Mouse (Mus musculus): ENCODE measurements around the gene Kirrel3. TPM values are rescaled to one million over a fixed set of nuclear protein-coding genes. Genes with fewer than 3 reads are reported as not detected.

Kirrel3 gene
- polyA plus RNA-seq, 1 experiment from 2014 or later, result 0.13 TPM

- Histone ChIP-seq H3K4me1 (replicated peaks) (no peaks in the 10 kb centered on the region), H3K36me3 (replicated peaks) (no peaks in the 10 kb centered on the region), H3K9me3 (replicated peaks) (no peaks in the 10 kb centered on the region), H3K4me3 (replicated peaks) (no peak overlapping the region), H3K4me2 (no peak overlapping the region), H3K27ac (replicated peaks) (no peak overlapping the region), H3K27me3 (no peaks in the 10 kb centered on the region; the same call in 1 of the 2 replicates), H3K9ac (no peak overlapping the region)
- WGBS (ENCODE audit: insufficient replicate concordance), result 45% methylated on average over 5 of the region's 5 CpGs
- ATAC-seq (ENCODE audit: insufficient read depth), result no peak
These were observed 268.2 kb downstream of the Kirrel3 start for GRCm38 (mm10) chr9:34753891-34754290.

- Histone ChIP-seq H3K36me3 (replicated peaks) (no peaks in the 10 kb centered on the region), H3K4me2 (no peak overlapping the region), H3K27me3 (no peaks in the 10 kb centered on the region; the same call in 1 of the 2 replicates), H3K9ac (no peak overlapping the region), H3K4me3 (replicated peaks) (no peak overlapping the region), H3K4me1 (replicated peaks) (no peaks in the 10 kb centered on the region), H3K27ac (replicated peaks) (no peak overlapping the region), H3K9me3 (replicated peaks) (no peaks in the 10 kb centered on the region)
- 59% methylated on average over 6 of the region's 6 CpGs for WGBS (ENCODE audit: insufficient replicate concordance)
- no peak for ATAC-seq (ENCODE audit: insufficient read depth)
These were observed 268.9 kb downstream of the Kirrel3 start for GRCm38 (mm10) chr9:34754523-34755097.

GRCm38 (mm10) chr9:34756055-34756454, 270.4 kb downstream of the Kirrel3 start:
- 66% methylated on average over 7 of the region's 7 CpGs for WGBS (ENCODE audit: insufficient replicate concordance)
- H3K4me1 ChIP-seq (replicated peaks), result no peaks in the 10 kb centered on the region

GRCm38 (mm10) chr9:34758925-34759324, 273.2 kb downstream of the Kirrel3 start:
- no peak overlapping the region for H3K4me2 ChIP-seq
- H3K4me3 ChIP-seq (replicated peaks), result no peak overlapping the region
- no peaks in the 10 kb centered on the region for H3K4me1 ChIP-seq (replicated peaks)
- no peaks in the 10 kb centered on the region for H3K9me3 ChIP-seq (replicated peaks)
- no peak overlapping the region for H3K27ac ChIP-seq (replicated peaks)
- H3K36me3 ChIP-seq (replicated peaks), result no peaks in the 10 kb centered on the region
- ATAC-seq (ENCODE audit: insufficient read depth), result no peak
- 43% methylated on average over 5 of the region's 5 CpGs for whole genome bisulfite sequencing (ENCODE audit: insufficient replicate concordance)
- H3K9ac ChIP-seq, result no peak overlapping the region
- H3K27me3 ChIP-seq, result no peaks in the 10 kb centered on the region

More at GRCm38 (mm10) chr9:34756055-34756454, 270.4 kb downstream of the Kirrel3 start:
- H3K27ac ChIP-seq (replicated peaks), result no peak overlapping the region
- H3K4me2 ChIP-seq, result no peak overlapping the region
- H3K9ac ChIP-seq, result no peak overlapping the region
- H3K4me3 ChIP-seq (replicated peaks), result no peak overlapping the region
- ATAC-seq (ENCODE audit: insufficient read depth), result no peak
- no peaks in the 10 kb centered on the region for H3K36me3 ChIP-seq (replicated peaks)
- H3K9me3 ChIP-seq (replicated peaks), result no peaks in the 10 kb centered on the region
- no peaks in the 10 kb centered on the region for H3K27me3 ChIP-seq

- ATAC-seq (ENCODE audit: insufficient read depth), result no peak
- 59% methylated on average over 3 of the region's 3 CpGs for WGBS (ENCODE audit: insufficient replicate concordance)
- Histone ChIP-seq H3K9me3 (replicated peaks) (no peaks in the 10 kb centered on the region), H3K9ac (no peak overlapping the region), H3K27me3 (no peaks in the 10 kb centered on the region), H3K36me3 (replicated peaks) (no peaks in the 10 kb centered on the region), H3K4me3 (replicated peaks) (no peak overlapping the region), H3K27ac (replicated peaks) (no peak overlapping the region), H3K4me2 (no peak overlapping the region), H3K4me1 (replicated peaks) (no peaks in the 10 kb centered on the region)
These were observed 274.8 kb downstream of the Kirrel3 start for GRCm38 (mm10) chr9:34760521-34760920.

- Histone ChIP-seq H3K36me3 (replicated peaks) (no peaks in the 10 kb centered on the region), H3K9ac (no peak overlapping the region), H3K9me3 (replicated peaks) (no peaks in the 10 kb centered on the region), H3K27me3 (no peaks in the 10 kb centered on the region), H3K4me1 (replicated peaks) (no peaks in the 10 kb centered on the region), H3K27ac (replicated peaks) (no peak overlapping the region), H3K4me2 (no peak overlapping the region), H3K4me3 (replicated peaks) (no peak overlapping the region)
- no peak for ATAC-seq (ENCODE audit: insufficient read depth)
- 48% methylated on average over 7 of the region's 7 CpGs for WGBS (ENCODE audit: insufficient replicate concordance)
These were observed 281.3 kb downstream of the Kirrel3 start for GRCm38 (mm10) chr9:34766792-34767623.

- no peaks in the 10 kb centered on the region for H3K27me3 ChIP-seq
- no peak overlapping the region for H3K27ac ChIP-seq (replicated peaks)
- no peak overlapping the region for H3K4me3 ChIP-seq (replicated peaks)
- H3K36me3 ChIP-seq (replicated peaks), result no peaks in the 10 kb centered on the region
- 64% methylated on average over 2 of the region's 2 CpGs for WGBS (ENCODE audit: insufficient replicate concordance)
- ATAC-seq (ENCODE audit: insufficient read depth), result no peak
- no peaks in the 10 kb centered on the region for H3K4me1 ChIP-seq (replicated peaks)
- H3K9ac ChIP-seq, result no peak overlapping the region
- no peaks in the 10 kb centered on the region for H3K9me3 ChIP-seq (replicated peaks)
- no peak overlapping the region for H3K4me2 ChIP-seq
These were observed 283.3 kb downstream of the Kirrel3 start for GRCm38 (mm10) chr9:34768961-34769360.

- Histone ChIP-seq H3K9me3 (replicated peaks) (no peaks in the 10 kb centered on the region), H3K4me3 (replicated peaks) (no peak overlapping the region), H3K4me1 (replicated peaks) (no peaks in the 10 kb centered on the region), H3K4me2 (no peak overlapping the region), H3K9ac (no peak overlapping the region), H3K27me3 (no peaks in the 10 kb centered on the region), H3K36me3 (replicated peaks) (no peaks in the 10 kb centered on the region), H3K27ac (replicated peaks) (no peak overlapping the region)
- 87% methylated on average over 4 of the region's 4 CpGs for WGBS (ENCODE audit: insufficient replicate concordance)
- no peak for ATAC-seq (ENCODE audit: insufficient read depth)
These were observed 285.3 kb downstream of the Kirrel3 start for GRCm38 (mm10) chr9:34770951-34771350.

- ATAC-seq (ENCODE audit: insufficient read depth), result no peak
- Histone ChIP-seq H3K27me3 (no peaks in the 10 kb centered on the region), H3K4me2 (no peak overlapping the region), H3K27ac (replicated peaks) (no peak overlapping the region), H3K4me1 (replicated peaks) (no peaks in the 10 kb centered on the region), H3K36me3 (replicated peaks) (no peaks in the 10 kb centered on the region), H3K4me3 (replicated peaks) (no peak overlapping the region), H3K9me3 (replicated peaks) (no peaks in the 10 kb centered on the region), H3K9ac (no peak overlapping the region)
These were observed 285.7 kb downstream of the Kirrel3 start for GRCm38 (mm10) chr9:34771401-34771800.

- H3K36me3 ChIP-seq (replicated peaks), result no peaks in the 10 kb centered on the region
- H3K27me3 ChIP-seq, result no peaks in the 10 kb centered on the region
- no peak for ATAC-seq (ENCODE audit: insufficient read depth)
- no peak overlapping the region for H3K4me2 ChIP-seq
- no peak overlapping the region for H3K9ac ChIP-seq
- no peak overlapping the region for H3K27ac ChIP-seq (replicated peaks)
- H3K9me3 ChIP-seq (replicated peaks), result no peaks in the 10 kb centered on the region
- no peaks in the 10 kb centered on the region for H3K4me1 ChIP-seq (replicated peaks)
- H3K4me3 ChIP-seq (replicated peaks), result no peak overlapping the region
- WGBS (ENCODE audit: insufficient replicate concordance), result 69% methylated on average over 9 of the region's 9 CpGs
These were observed 286.3 kb downstream of the Kirrel3 start for GRCm38 (mm10) chr9:34772022-34772437.

GRCm38 (mm10) chr9:34781356-34781755, 295.7 kb downstream of the Kirrel3 start:
- Histone ChIP-seq H3K9me3 (replicated peaks) (no peaks in the 10 kb centered on the region), H3K27me3 (no peaks in the 10 kb centered on the region), H3K4me3 (replicated peaks) (no peak overlapping the region), H3K36me3 (replicated peaks) (no peaks in the 10 kb centered on the region), H3K4me1 (replicated peaks) (no peaks in the 10 kb centered on the region), H3K9ac (no peak overlapping the region), H3K27ac (replicated peaks) (no peak overlapping the region), H3K4me2 (no peak overlapping the region)
- 50% methylated on average over 3 of the region's 3 CpGs for WGBS (ENCODE audit: insufficient replicate concordance)
- no peak for ATAC-seq (ENCODE audit: insufficient read depth)

Measured in liver, embryonic 15.5 days (tissue).